Mouse (Mus musculus): ENCODE results near the gene Cldn2. TPM values are rescaled to one million over a fixed set of nuclear protein-coding genes. Genes with fewer than 3 reads are reported as not detected.
"Not testable (repeated sequence)": the region's sequence is repeated elsewhere in the genome, so short reads cannot be mapped to it uniquely, and the experiment has no call there.

Cldn2 gene
- polyA plus RNA-seq (2014; fragmentation: Nextera tagmentation; extraction: Ambion mirVana) = not detected in 2 replicates

- 0 out of 2 replicates have a peak, but pooled peaks cover 2% of the 10 kb centered on the region for H3K27me3 ChIP-seq (ENCODE audit: control insufficient read depth, insufficient read depth, low read length)
- no peak within 1 kb of the TSS for H3K4me2 ChIP-seq
- no peaks in the 10 kb centered on the region for H3K4me1 ChIP-seq (ENCODE audit: control insufficient read depth, insufficient read depth, low read length)
- WGBS (ENCODE audit: insufficient replicate concordance) = 58% methylated on average over 8 of the region's 8 CpGs
- no peak for ATAC-seq (replicated peaks; ENCODE audit: insufficient number of reproducible peaks, low FRiP score, low TSS enrichment)
- H3K4me3 ChIP-seq (ENCODE audit: low read depth, low read length) = no peak within 1 kb of the TSS
- no peaks in the 10 kb centered on the region for H3K36me3 ChIP-seq (ENCODE audit: control insufficient read depth, insufficient read depth, low read length)
- no peak within 1 kb of the TSS for H3K9ac ChIP-seq (ENCODE audit: low read depth, low read length)
- H3K27ac ChIP-seq (ENCODE audit: low read depth, low read length) = no peak within 1 kb of the TSS
- no peaks in the 10 kb centered on the region for H3K9me3 ChIP-seq (replicated peaks; ENCODE audit: control insufficient read depth, low read length)
Observed at GRCm38 (mm10) chrX:139800406-139800878, at the start of gene Cldn2. Gene Cldn2 (plus strand): TSS chrX:139800828.

DNA sequence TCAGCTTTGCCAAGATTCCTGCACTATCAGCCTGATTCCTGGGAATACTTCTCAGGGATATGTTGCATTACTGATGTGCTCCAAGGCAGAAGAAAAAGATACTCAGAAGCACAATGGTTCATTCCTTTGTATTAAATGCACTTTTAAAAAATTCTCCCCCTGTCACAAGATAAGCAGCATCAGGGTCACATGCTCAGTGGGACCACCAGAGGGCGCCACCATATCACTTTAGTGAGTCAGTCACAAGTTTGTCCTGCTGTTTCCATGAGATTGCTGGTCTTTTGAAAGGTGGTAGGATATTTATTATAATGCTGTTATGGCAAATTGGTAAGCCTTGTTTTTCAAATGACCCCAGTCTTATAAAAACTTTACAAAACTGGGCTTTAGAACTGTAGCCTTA, 48.8 kb upstream of the Cldn2 start:
- no peaks in the 10 kb centered on the region for H3K9me3 ChIP-seq (replicated peaks; ENCODE audit: control insufficient read depth, low read length)
- H3K4me2 ChIP-seq = no peak overlapping the region
- H3K4me1 ChIP-seq (ENCODE audit: control insufficient read depth, insufficient read depth, low read length) = no peaks in the 10 kb centered on the region
- H3K9ac ChIP-seq (ENCODE audit: low read depth, low read length) = no peak overlapping the region
- no peak overlapping the region for H3K4me3 ChIP-seq (ENCODE audit: low read depth, low read length)
- WGBS (ENCODE audit: insufficient replicate concordance) = 0% methylated on average over 1 of the region's 1 CpGs
- no peaks in the 10 kb centered on the region for H3K36me3 ChIP-seq (ENCODE audit: control insufficient read depth, insufficient read depth, low read length)
- no peak for ATAC-seq (replicated peaks; ENCODE audit: insufficient number of reproducible peaks, low FRiP score, low TSS enrichment)
- no peak overlapping the region for H3K27ac ChIP-seq (ENCODE audit: low read depth, low read length)
- no peaks in the 10 kb centered on the region for H3K27me3 ChIP-seq (ENCODE audit: control insufficient read depth, insufficient read depth, low read length)

GRCm38 (mm10) chrX:139758634-139759033, 42.0 kb upstream of the Cldn2 start:
- WGBS (ENCODE audit: insufficient replicate concordance) = 70% methylated on average over 3 of the region's 3 CpGs
- not testable (repeated sequence) for H3K4me2 ChIP-seq; H3K27me3 ChIP-seq (ENCODE audit: control insufficient read depth, insufficient read depth, low read length); H3K4me1 ChIP-seq (ENCODE audit: control insufficient read depth, insufficient read depth, low read length); H3K27ac ChIP-seq (ENCODE audit: low read depth, low read length); H3K9me3 ChIP-seq (replicated peaks; ENCODE audit: control insufficient read depth, low read length); H3K36me3 ChIP-seq (ENCODE audit: control insufficient read depth, insufficient read depth, low read length); H3K4me3 ChIP-seq (ENCODE audit: low read depth, low read length); ATAC-seq (replicated peaks; ENCODE audit: insufficient number of reproducible peaks, low FRiP score, low TSS enrichment); H3K9ac ChIP-seq (ENCODE audit: low read depth, low read length)

- H3K4me3 ChIP-seq (ENCODE audit: low read depth, low read length) = no peak overlapping the region
- no peak overlapping the region for H3K4me2 ChIP-seq
- no peaks in the 10 kb centered on the region for H3K27me3 ChIP-seq (ENCODE audit: control insufficient read depth, insufficient read depth, low read length)
- WGBS (ENCODE audit: insufficient replicate concordance) = 80% methylated on average over 2 of the region's 2 CpGs
- H3K36me3 ChIP-seq (ENCODE audit: control insufficient read depth, insufficient read depth, low read length) = no peaks in the 10 kb centered on the region
- no peaks in the 10 kb centered on the region for H3K9me3 ChIP-seq (replicated peaks; ENCODE audit: control insufficient read depth, low read length)
- H3K9ac ChIP-seq (ENCODE audit: low read depth, low read length) = no peak overlapping the region
- ATAC-seq (replicated peaks; ENCODE audit: insufficient number of reproducible peaks, low FRiP score, low TSS enrichment) = no peak
- no peaks in the 10 kb centered on the region for H3K4me1 ChIP-seq (ENCODE audit: control insufficient read depth, insufficient read depth, low read length)
- H3K27ac ChIP-seq (ENCODE audit: low read depth, low read length) = no peak overlapping the region
Observed at GRCm38 (mm10) chrX:139762546-139762945, 38.1 kb upstream of the Cldn2 start.

- Histone ChIP-seq H3K36me3 (ENCODE audit: control insufficient read depth, insufficient read depth, low read length) (no peaks in the 10 kb centered on the region), H3K9ac (ENCODE audit: low read depth, low read length) (no peak overlapping the region), H3K27me3 (ENCODE audit: control insufficient read depth, insufficient read depth, low read length) (no peaks in the 10 kb centered on the region), H3K27ac (ENCODE audit: low read depth, low read length) (no peak overlapping the region), H3K9me3 (replicated peaks; ENCODE audit: control insufficient read depth, low read length) (no peaks in the 10 kb centered on the region), H3K4me3 (ENCODE audit: low read depth, low read length) (no peak overlapping the region), H3K4me2 (no peak overlapping the region), H3K4me1 (ENCODE audit: control insufficient read depth, insufficient read depth, low read length) (no peaks in the 10 kb centered on the region)
- WGBS (ENCODE audit: insufficient replicate concordance) = 60% methylated on average over 13 of the region's 13 CpGs
- ATAC-seq (replicated peaks; ENCODE audit: insufficient number of reproducible peaks, low FRiP score, low TSS enrichment) = no peak
Observed at GRCm38 (mm10) chrX:139769975-139770637, 30.5 kb upstream of the Cldn2 start.

DNA sequence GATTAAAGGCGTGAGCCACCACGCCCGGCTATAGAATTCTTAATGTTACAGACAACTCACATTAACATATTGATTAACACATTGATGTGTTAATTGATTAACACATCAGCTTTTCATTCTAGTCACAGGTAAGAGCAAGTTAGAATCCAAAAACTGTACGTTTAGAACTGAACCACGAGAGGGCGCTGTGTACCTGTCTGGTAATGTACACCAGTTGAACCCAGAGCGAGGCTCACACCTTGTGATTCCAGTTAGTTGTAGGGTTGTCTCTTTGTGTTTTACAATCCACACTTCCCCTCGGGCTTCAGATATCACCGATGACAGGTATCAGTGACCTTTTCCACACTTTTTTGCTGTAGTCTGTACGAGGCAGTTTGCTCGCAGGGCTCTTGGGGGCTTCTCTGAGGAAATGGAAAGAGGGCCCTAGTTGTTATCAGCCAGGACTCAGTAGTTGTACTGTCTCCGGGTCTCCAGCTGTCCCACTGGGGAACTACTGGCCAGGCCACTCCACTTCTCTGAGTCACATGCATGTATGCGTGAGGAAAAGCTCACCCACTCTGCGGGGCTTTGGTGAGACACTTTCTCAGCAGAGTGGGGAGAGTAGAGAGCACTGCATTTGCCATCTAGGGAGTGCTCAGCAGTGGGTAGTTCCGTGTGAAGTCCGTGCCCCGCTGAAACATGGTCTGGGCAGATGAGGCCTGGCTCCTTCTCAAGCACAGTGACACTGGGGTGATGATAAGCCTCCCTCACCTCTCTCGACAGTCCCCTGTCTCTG, 26.1 kb upstream of the Cldn2 start:
- peak overlapping the region; percentile 52 for H3K4me2 ChIP-seq
- H3K4me3 ChIP-seq (ENCODE audit: low read depth, low read length) = no peak overlapping the region
- no peak overlapping the region for H3K9ac ChIP-seq (ENCODE audit: low read depth, low read length)
- H3K9me3 ChIP-seq (replicated peaks; ENCODE audit: control insufficient read depth, low read length) = no peaks in the 10 kb centered on the region
- H3K4me1 ChIP-seq (ENCODE audit: control insufficient read depth, insufficient read depth, low read length) = no peaks in the 10 kb centered on the region
- ATAC-seq (replicated peaks; ENCODE audit: insufficient number of reproducible peaks, low FRiP score, low TSS enrichment) = no peak
- no peaks in the 10 kb centered on the region for H3K27me3 ChIP-seq (ENCODE audit: control insufficient read depth, insufficient read depth, low read length)
- 23% methylated on average over 18 of the region's 18 CpGs for WGBS (ENCODE audit: insufficient replicate concordance)
- no peaks in the 10 kb centered on the region for H3K36me3 ChIP-seq (ENCODE audit: control insufficient read depth, insufficient read depth, low read length)
- H3K27ac ChIP-seq (ENCODE audit: low read depth, low read length) = no peak overlapping the region

DNA sequence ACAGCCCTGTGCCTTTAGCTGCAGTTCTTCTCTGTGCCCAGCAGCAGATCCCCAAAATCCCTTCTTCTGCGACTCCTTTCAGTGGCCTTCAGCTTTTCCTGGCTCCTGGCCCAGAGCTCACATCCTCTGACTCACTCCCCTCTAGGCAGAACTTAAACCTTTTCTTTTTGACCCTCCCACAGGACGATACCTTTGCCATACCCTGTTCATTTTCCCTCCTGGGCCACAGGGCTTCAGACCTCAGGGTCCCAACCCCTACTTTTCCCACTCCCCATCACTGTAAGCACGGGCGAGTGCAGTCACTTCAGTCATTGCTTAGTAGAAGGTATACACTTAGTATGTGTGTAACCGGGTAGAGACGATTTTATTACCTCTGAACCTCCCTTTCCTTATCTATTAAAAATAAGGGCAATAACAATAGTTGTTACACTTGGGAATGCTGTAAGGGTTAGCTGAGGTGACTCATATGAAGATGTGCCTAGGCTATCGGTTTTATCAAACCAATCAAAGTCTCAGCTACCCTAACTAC, 25.5 kb upstream of the Cldn2 start:
- no peaks in the 10 kb centered on the region for H3K9me3 ChIP-seq (replicated peaks; ENCODE audit: control insufficient read depth, low read length)
- H3K4me3 ChIP-seq (ENCODE audit: low read depth, low read length) = no peak overlapping the region
- ATAC-seq (replicated peaks; ENCODE audit: insufficient number of reproducible peaks, low FRiP score, low TSS enrichment) = no peak
- no peak overlapping the region for H3K9ac ChIP-seq (ENCODE audit: low read depth, low read length)
- H3K4me1 ChIP-seq (ENCODE audit: control insufficient read depth, insufficient read depth, low read length) = no peaks in the 10 kb centered on the region
- H3K27me3 ChIP-seq (ENCODE audit: control insufficient read depth, insufficient read depth, low read length) = no peaks in the 10 kb centered on the region
- peak overlapping the region; percentile 52; the same call in 1 of the 2 replicates for H3K4me2 ChIP-seq
- WGBS (ENCODE audit: insufficient replicate concordance) = 64% methylated on average over 7 of the region's 7 CpGs
- no peak overlapping the region for H3K27ac ChIP-seq (ENCODE audit: low read depth, low read length)
- no peaks in the 10 kb centered on the region for H3K36me3 ChIP-seq (ENCODE audit: control insufficient read depth, insufficient read depth, low read length)

DNA sequence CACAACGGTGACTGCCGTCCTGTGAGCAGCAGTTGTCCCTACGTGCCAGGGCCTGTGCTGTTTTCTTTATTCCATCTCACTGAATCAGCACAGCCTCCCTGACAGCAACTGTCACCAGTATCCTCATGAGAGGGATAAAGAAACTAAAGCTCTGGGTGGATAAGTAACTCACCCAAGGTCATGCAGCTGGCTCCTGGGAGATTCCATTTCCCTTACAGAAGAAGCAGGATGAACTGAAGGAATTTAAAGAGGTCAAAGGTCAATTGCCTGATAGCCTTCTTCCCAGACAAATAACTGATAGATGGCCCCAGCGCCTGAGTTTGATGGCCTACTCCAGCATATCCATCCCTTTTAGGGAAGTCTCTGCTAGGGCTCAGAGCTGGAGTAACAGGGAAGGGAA, 23.3 kb upstream of the Cldn2 start:
- 31% methylated on average over 4 of the region's 4 CpGs for WGBS (ENCODE audit: insufficient replicate concordance)
- H3K4me2 ChIP-seq = no peak overlapping the region

More for the DNA sequence above, 23.3 kb upstream of the Cldn2 start:
- no peak for ATAC-seq (replicated peaks; ENCODE audit: insufficient number of reproducible peaks, low FRiP score, low TSS enrichment)
- no peaks in the 10 kb centered on the region for H3K36me3 ChIP-seq (ENCODE audit: control insufficient read depth, insufficient read depth, low read length)
- H3K4me1 ChIP-seq (ENCODE audit: control insufficient read depth, insufficient read depth, low read length) = peaks cover 5% of the 10 kb centered on the region; the same call in 1 of the 2 replicates
- no peak overlapping the region for H3K9ac ChIP-seq (ENCODE audit: low read depth, low read length)
- H3K27ac ChIP-seq (ENCODE audit: low read depth, low read length) = no peak overlapping the region
- no peak overlapping the region for H3K4me3 ChIP-seq (ENCODE audit: low read depth, low read length)
- no peaks in the 10 kb centered on the region for H3K9me3 ChIP-seq (replicated peaks; ENCODE audit: control insufficient read depth, low read length)
- no peaks in the 10 kb centered on the region for H3K27me3 ChIP-seq (ENCODE audit: control insufficient read depth, insufficient read depth, low read length)

All from heart, embryonic 11.5 days (tissue).